Comparison of ENCODE assay signal across 9 mouse cellular contexts in the genomic region with DNA sequence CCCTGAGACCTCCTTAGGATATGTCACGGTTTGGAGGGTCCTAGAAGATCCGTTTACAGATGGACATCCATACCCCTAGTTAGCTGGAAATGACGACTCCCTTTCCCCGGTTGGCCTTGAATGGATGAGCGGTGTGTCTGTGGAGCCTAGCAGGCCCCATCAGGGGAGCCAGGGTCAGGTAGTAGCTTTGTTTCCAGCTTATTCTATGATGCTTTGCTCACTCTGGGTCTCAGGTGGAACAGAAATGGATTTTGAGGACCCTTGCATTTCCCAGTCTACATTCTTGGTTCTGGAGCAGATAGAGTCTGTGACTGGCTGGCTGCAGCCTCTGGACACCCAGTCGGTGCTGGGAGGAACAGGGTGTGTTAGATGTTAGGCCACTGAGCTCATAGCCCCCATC. TPM values are rescaled to one million over a fixed set of nuclear protein-coding genes. Genes with fewer than 3 reads are reported as not detected.
DNase-seq lines count a peak whose midpoint lies in the region; ATAC-seq and TF ChIP-seq lines count a peak whose summit lies in the region.
"Had no signal": no experiment of that assay in that cellular context is flagged by ENCODE, and none has a peak within 500 bp of the region (broad histone marks: within the 10 kb centered on the region; RNA-seq: fewer than 3 reads in every experiment).

No protein-coding gene starts in this region.

- no peak for ATAC-seq in intestine, embryonic 16.5 days
- ATAC-seq in neural tube, embryonic 13.5 days (ENCODE audit: low read depth) = no peak
- ATAC-seq in megakaryocyte progenitor cell, adult 5-6 weeks (replicated peaks; ENCODE audit: poor library complexity) = no peak

- 79% methylated on average over 6 of the region's 6 CpGs for WGBS in forebrain, embryonic 10.5 days
- 59% methylated on average over 6 of the region's 6 CpGs for WGBS in intestine, embryonic 16.5 days
- 78% methylated on average over 6 of the region's 6 CpGs for WGBS in neural tube, embryonic 13.5 days

- TF ChIP-seq CTCF in left cerebral cortex, adult 2 months (IDR thresholded peaks at IDR 0.05) = no peak

- H3K4me2 ChIP-seq in intestine, embryonic 16.5 days (ENCODE audit: low read depth, low read length) = peak overlapping the region; percentile 63
- H3K4me2 ChIP-seq in neural tube, embryonic 13.5 days = peak overlapping the region; percentile 89

- peaks cover 26% of the 10 kb centered on the region for H3K36me3 ChIP-seq in forebrain, embryonic 10.5 days (replicated peaks)
- H3K36me3 ChIP-seq in intestine, embryonic 16.5 days (ENCODE audit: control insufficient read depth, insufficient read depth, low read length) = 0 out of 2 replicates have a peak, but pooled peaks cover 3% of the 10 kb centered on the region
- H3K36me3 ChIP-seq in neural tube, embryonic 13.5 days = peaks cover 6% of the 10 kb centered on the region

- intact Hi-C loops in left cerebral cortex, adult 2 months (cut with DNase I) = loop anchor here (5.0 to 10.0 kb wide), 2 partner anchors 113 to 490 kb away; partner anchors contain the start of genes Phf12 and Taok1

- no peaks in the 10 kb centered on the region for H3K27me3 ChIP-seq in forebrain, embryonic 10.5 days (ENCODE audit: poor library complexity, severe bottlenecking)
- no peaks in the 10 kb centered on the region for H3K27me3 ChIP-seq in intestine, embryonic 16.5 days (replicated peaks; ENCODE audit: control insufficient read depth, insufficient read depth, low read length)
- no peaks in the 10 kb centered on the region for H3K27me3 ChIP-seq in neural tube, embryonic 13.5 days

- H3K27ac ChIP-seq in left cerebral cortex, adult 2 months = peak overlapping the region; percentile 93
- H3K27ac ChIP-seq in forebrain, embryonic 10.5 days = peak overlapping the region; percentile 95; the same call in 1 of the 2 replicates
- H3K27ac ChIP-seq in intestine, embryonic 16.5 days (ENCODE audit: low read length) = peak overlapping the region; percentile 64
- 0 out of 2 replicates have a peak overlapping the region, but pooled peaks have one; percentile 95 for H3K27ac ChIP-seq in neural tube, embryonic 13.5 days (replicated peaks)

- H3K9ac ChIP-seq in intestine, embryonic 16.5 days (ENCODE audit: low read depth, low read length) = peak overlapping the region; percentile 93
- peak overlapping the region; percentile 98 for H3K9ac ChIP-seq in neural tube, embryonic 13.5 days

- peaks cover 93% of the 10 kb centered on the region for H3K4me1 ChIP-seq in forebrain, embryonic 10.5 days
- peaks cover 67% of the 10 kb centered on the region for H3K4me1 ChIP-seq in intestine, embryonic 16.5 days (ENCODE audit: control insufficient read depth, insufficient read depth, low read length)
- H3K4me1 ChIP-seq in neural tube, embryonic 13.5 days (replicated peaks) = peaks cover 79% of the 10 kb centered on the region

- no peaks in the 10 kb centered on the region for H3K9me3 ChIP-seq in forebrain, embryonic 10.5 days
- no peaks in the 10 kb centered on the region for H3K9me3 ChIP-seq in intestine, embryonic 16.5 days (ENCODE audit: control insufficient read depth, low read length)
- no peaks in the 10 kb centered on the region for H3K9me3 ChIP-seq in neural tube, embryonic 13.5 days

- H3K4me3 ChIP-seq in left cerebral cortex, adult 2 months = peak overlapping the region; percentile 80
- H3K4me3 ChIP-seq in forebrain, embryonic 10.5 days = peak overlapping the region; percentile 95
- peak overlapping the region; percentile 98 for H3K4me3 ChIP-seq in intestine, embryonic 16.5 days (ENCODE audit: low read length)
- H3K4me3 ChIP-seq in neural tube, embryonic 13.5 days = peak overlapping the region; percentile 89

- no peak for DNase-seq in left cerebral cortex, adult 2 months (ENCODE audit: extremely low spot score in 1 of 2, low spot score in 2 of 2)
- DNase-seq in left cerebral cortex, adult 8-10 months (ENCODE audit: low spot score in 2 of 2) = no peak
- DNase-seq in forebrain, embryonic 10.5 days (ENCODE audit: extremely low spot score, low spot score) = no peak
- DNase-seq in spleen, postnatal 4 days (ENCODE audit: low spot score in 2 of 2) = no peak
- DNase-seq in adrenal gland, postnatal 25 days = no peak
- DNase-seq: left cerebral cortex, postnatal 4 days had no signal

RNA-seq across cellular contexts. Expression of gene Git1, which starts 1.4 kb away (rescaled TPM):
- total RNA-seq in left cerebral cortex, adult 2 months (2021) = 100 to 1,000 TPM; 297 to 305 TPM
- total RNA-seq in left cerebral cortex, adult 8-10 months (2022) = 100 to 1,000 TPM; 281 to 307 (median 287) TPM
- polyA plus RNA-seq in forebrain, embryonic 10.5 days (2016; fragmentation: Nextera tagmentation; extraction: Ambion mirVana) = 12.2 and 12.8 TPM in 2 replicates
- 12.2 and 12.8 TPM in 2 replicates for polyA plus RNA-seq in intestine, embryonic 16.5 days (2015; fragmentation: Nextera tagmentation; extraction: Ambion mirVana)
- polyA plus RNA-seq in neural tube, embryonic 13.5 days (2015; fragmentation: Nextera tagmentation; extraction: Ambion mirVana) = 11.5 and 14.1 TPM in 2 replicates
- total RNA-seq in adrenal gland, postnatal 25 days (2021) = 53.8 and 55.9 TPM in 2 replicates
- total RNA-seq in megakaryocyte progenitor cell, adult 5-6 weeks (2015) = 24.3 and 27.6 TPM in 2 replicates
- total RNA-seq in megakaryocyte progenitor cell, adult 5-6 weeks (2017) = 14.5 and 17.1 TPM in 2 replicates

RNA-seq across cellular contexts. Expression of gene Ankrd13b, which starts 5.3 kb away (rescaled TPM):
- total RNA-seq in left cerebral cortex, adult 2 months (2021) = 10 to 100 TPM; 89.7 to 91.7 TPM
- total RNA-seq in left cerebral cortex, adult 8-10 months (2022) = 10 to 100 TPM; 75.8 to 83.0 (median 79.6) TPM
- 9.2 and 9.4 TPM in 2 replicates for polyA plus RNA-seq in forebrain, embryonic 10.5 days (2016; fragmentation: Nextera tagmentation; extraction: Ambion mirVana)
- 1.6 and 1.7 TPM in 2 replicates for polyA plus RNA-seq in intestine, embryonic 16.5 days (2015; fragmentation: Nextera tagmentation; extraction: Ambion mirVana)
- 33.7 and 37.9 TPM in 2 replicates for polyA plus RNA-seq in neural tube, embryonic 13.5 days (2015; fragmentation: Nextera tagmentation; extraction: Ambion mirVana)
- total RNA-seq in adrenal gland, postnatal 25 days (2021) = 7.7 and 8.7 TPM in 2 replicates
- total RNA-seq in megakaryocyte progenitor cell, adult 5-6 weeks (2015) = 10.0 and 10.4 TPM in 2 replicates
- 5.7 and 6.0 TPM in 2 replicates for total RNA-seq in megakaryocyte progenitor cell, adult 5-6 weeks (2017)

RNA-seq across cellular contexts. Expression of gene Abhd15, which starts 20.1 kb away (rescaled TPM):
- 1 to 10 TPM; 1.4 to 1.7 TPM for total RNA-seq in left cerebral cortex, adult 2 months (2021)
- total RNA-seq in left cerebral cortex, adult 8-10 months (2022) = 1 to 10 TPM in 3 of 4 experiments, under 1 TPM in 1; 0.99 to 1.7 (median 1.5) TPM
- polyA plus RNA-seq in forebrain, embryonic 10.5 days (2016; fragmentation: Nextera tagmentation; extraction: Ambion mirVana) = 4.7 and 5.5 TPM in 2 replicates
- 4.0 and 4.7 TPM in 2 replicates for polyA plus RNA-seq in intestine, embryonic 16.5 days (2015; fragmentation: Nextera tagmentation; extraction: Ambion mirVana)
- 2.6 and 2.9 TPM in 2 replicates for polyA plus RNA-seq in neural tube, embryonic 13.5 days (2015; fragmentation: Nextera tagmentation; extraction: Ambion mirVana)
- total RNA-seq in adrenal gland, postnatal 25 days (2021) = 15.1 and 19.4 TPM in 2 replicates
- total RNA-seq in megakaryocyte progenitor cell, adult 5-6 weeks (2015) = 3.2 and 3.4 TPM in 2 replicates
- total RNA-seq in megakaryocyte progenitor cell, adult 5-6 weeks (2017) = 3.6 and 4.6 TPM in 2 replicates

RNA-seq across cellular contexts. Expression of gene Trp53i13, which starts 21.0 kb away (rescaled TPM):
- total RNA-seq in left cerebral cortex, adult 2 months (2021) = 1 to 10 TPM; 3.6 to 5.0 TPM
- total RNA-seq in left cerebral cortex, adult 8-10 months (2022) = 1 to 10 TPM; 4.3 to 9.4 (median 5.6) TPM
- polyA plus RNA-seq in forebrain, embryonic 10.5 days (2016; fragmentation: Nextera tagmentation; extraction: Ambion mirVana) = 30.4 and 32.7 TPM in 2 replicates
- 24.1 and 24.3 TPM in 2 replicates for polyA plus RNA-seq in intestine, embryonic 16.5 days (2015; fragmentation: Nextera tagmentation; extraction: Ambion mirVana)
- polyA plus RNA-seq in neural tube, embryonic 13.5 days (2015; fragmentation: Nextera tagmentation; extraction: Ambion mirVana) = 18.0 and 18.3 TPM in 2 replicates
- total RNA-seq in adrenal gland, postnatal 25 days (2021) = 7.5 and 10.2 TPM in 2 replicates
- total RNA-seq in megakaryocyte progenitor cell, adult 5-6 weeks (2015) = 1.7 and 2.0 TPM in 2 replicates
- total RNA-seq in megakaryocyte progenitor cell, adult 5-6 weeks (2017) = 1.7 and 8.2 TPM in 2 replicates

RNA-seq across cellular contexts. Expression of gene Gm10392, which starts 24.2 kb away (rescaled TPM):
- total RNA-seq in left cerebral cortex, adult 2 months (2021) = not detected
- total RNA-seq in left cerebral cortex, adult 8-10 months (2022) = under 1 TPM in 1 of 4 experiments, not detected in 3; 0.21 TPM
- polyA plus RNA-seq in forebrain, embryonic 10.5 days (2016; fragmentation: Nextera tagmentation; extraction: Ambion mirVana) = 0.10 TPM in 2 replicates
- polyA plus RNA-seq in intestine, embryonic 16.5 days (2015; fragmentation: Nextera tagmentation; extraction: Ambion mirVana) = 0.10 and 0.12 TPM in 2 replicates
- polyA plus RNA-seq in neural tube, embryonic 13.5 days (2015; fragmentation: Nextera tagmentation; extraction: Ambion mirVana) = 0.15 TPM in 1 of 2 replicates, not detected in the other
- total RNA-seq in adrenal gland, postnatal 25 days (2021) = not detected in 2 replicates
- total RNA-seq in megakaryocyte progenitor cell, adult 5-6 weeks (2015) = 0.32 TPM in 1 of 2 replicates, not detected in the other
- total RNA-seq in megakaryocyte progenitor cell, adult 5-6 weeks (2017) = 0.41 and 1.2 TPM in 2 replicates
- total RNA-seq: left cerebral cortex, postnatal 4 days had no signal
